Mouse (Mus musculus) limb, embryonic 13.5 days (tissue): Measurements from ENCODE around the gene Gm8914. TPM values are rescaled to one million over a fixed set of nuclear protein-coding genes. Genes with fewer than 3 reads are reported as not detected.
"Not testable (repeated sequence)": the region's sequence is repeated elsewhere in the genome, so short reads cannot be mapped to it uniquely, and the experiment has no call there.

ENCODE experiments used
- ATAC-seq: fragments of 200-750 bp; cut with Nextera tagmentation; 2 replicates; pipeline ENCODE4 v1.8.0; 2017; ENCODE audit warnings: low read depth, moderate number of reproducible peaks, moderate TSS enrichment; ENCODE audit not compliant: low FRiP score
- H3K27ac ChIP-seq: fragments of 300-500 bp; sonication (generic); 2 replicates; pipeline ENCODE4 v1.5.1; 2015; ENCODE audit warnings: inconsistent platforms, mild to moderate bottlenecking, moderate library complexity
- H3K27me3 ChIP-seq: fragments of 300-500 bp; sonication (generic); 2 replicates; pipeline ENCODE4 v1.6.1; 2015; ENCODE audit warnings: mild to moderate bottlenecking, inconsistent platforms
- H3K36me3 ChIP-seq: fragments of 300-500 bp; sonication (generic); 2 replicates; pipeline ENCODE4 v1.6.1; 2015; ENCODE audit warnings: inconsistent platforms, mild to moderate bottlenecking, moderate library complexity
- H3K4me1 ChIP-seq: fragments of 300-500 bp; sonication (generic); 2 replicates; pipeline ENCODE4 v1.6.1; 2015; ENCODE audit warnings: inconsistent platforms
- H3K4me2 ChIP-seq: fragments of 300-500 bp; sonication (generic); replicated peaks from 2 replicates; pipeline ENCODE4 v1.6.1; 2015; ENCODE audit warnings: inconsistent platforms, mild to moderate bottlenecking, moderate library complexity
- H3K4me3 ChIP-seq: fragments of 300-500 bp; sonication (generic); 2 replicates; pipeline ENCODE4 v1.5.1; 2015; ENCODE audit warnings: moderate library complexity, mild to moderate bottlenecking, inconsistent platforms
- H3K9ac ChIP-seq: fragments of 300-500 bp; sonication (generic); 2 replicates; pipeline ENCODE4 v1.6.1; 2015; ENCODE audit warnings: mild to moderate bottlenecking, inconsistent platforms
- H3K9me3 ChIP-seq: fragments of 300-500 bp; sonication (generic); 2 replicates; pipeline ENCODE4 v1.6.1; 2016; ENCODE audit warnings: inconsistent platforms
- WGBS: fragments of 180-500 bp; shearing (Covaris S2); methylation state at CpG from one replicate; pipeline ENCODE4 v1.1.7; 2015; 5-methylcytosine and 5-hydroxymethylcytosine counted together
- polyA plus RNA-seq: library from polyadenylated mRNA; unstranded; fragments of >200 nt; fragmentation: Nextera tagmentation; extraction: Ambion mirVana; gene quantifications from 2 replicates; pipeline ENCODE4 v1.2.1, GENCODE M21; 2015

The Gm8914 gene
- not detected in 2 replicates for polyA plus RNA-seq

DNA sequence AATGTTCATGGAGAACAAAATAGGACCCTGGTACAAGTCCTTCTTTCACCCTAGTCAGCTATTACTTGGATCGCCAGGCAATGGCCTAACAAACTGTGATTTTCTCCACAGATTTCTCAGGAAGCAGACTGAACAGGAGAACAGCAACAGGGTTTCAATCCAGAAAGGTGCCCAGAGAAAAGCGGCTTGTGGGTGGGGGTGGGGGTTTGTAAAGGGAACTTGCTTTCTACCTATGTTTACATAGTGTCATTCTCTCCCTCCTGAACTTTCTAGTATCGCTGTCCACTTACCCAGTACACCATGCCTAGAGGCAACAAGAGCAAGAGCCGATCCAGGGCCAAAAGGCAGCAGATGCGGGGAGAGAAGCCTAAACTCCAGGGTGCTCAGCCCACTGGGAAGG is at the start of gene Gm8914:
Gm8914 (plus strand) TSS at position 301 of the 400 bp plus-strand sequence.
- H3K9me3 ChIP-seq, H3K27ac ChIP-seq, H3K27me3 ChIP-seq, H3K4me1 ChIP-seq, H3K4me3 ChIP-seq, H3K36me3 ChIP-seq, H3K9ac ChIP-seq, ATAC-seq, H3K4me2 ChIP-seq: not testable (repeated sequence)
- WGBS = no CpG with 5 or more reads among the region's 5 CpGs

Other genes with a start within 250 kb of the Gm8914 start
- gene Mageb2, start 148.4 kb upstream of the Gm8914 start, polyA plus RNA-seq = not detected in 2 replicates
- gene Gm5072, start 87.6 kb upstream of the Gm8914 start, polyA plus RNA-seq = not detected in 2 replicates
- not detected in 2 replicates for gene 1700084M14Rik, start 95.8 kb downstream of the Gm8914 start, polyA plus RNA-seq
- gene Gm14781, start 152.1 kb downstream of the Gm8914 start, polyA plus RNA-seq = not detected in 2 replicates